Mouse (Mus musculus): ENCODE data around the gene Sfxn4. TPM values are rescaled to one million over a fixed set of nuclear protein-coding genes. Genes with fewer than 3 reads are reported as not detected.
A peak's percentile ranks its signal among the peaks of the same experiment; 100 is the strongest.
"Not testable (repeated sequence)": the region's sequence is repeated elsewhere in the genome, so short reads cannot be mapped to it uniquely, and the experiment has no call there.

Gene Sfxn4
- polyA plus RNA-seq, 1 experiment from 2014 or later: 8.9 TPM

- Histone ChIP-seq H3K27ac (ENCODE audit: low read length) (peak within 1 kb of the TSS; percentile 96), H3K9ac (replicated peaks; ENCODE audit: low read length) (peak within 1 kb of the TSS; percentile 78), H3K27me3 (ENCODE audit: insufficient read depth, low read length) (no peaks in the 10 kb centered on the region), H3K4me3 (ENCODE audit: low read length) (peak within 1 kb of the TSS; percentile 86), H3K4me2 (replicated peaks; ENCODE audit: low read depth, low read length) (peak within 1 kb of the TSS; percentile 89), H3K4me1 (ENCODE audit: insufficient read depth, low read length) (peaks cover 19% of the 10 kb centered on the region), H3K9me3 (ENCODE audit: low read length) (no peaks in the 10 kb centered on the region), H3K36me3 (ENCODE audit: insufficient read depth, low read length) (no peaks in the 10 kb centered on the region)
- WGBS: under 1% methylated on average over 54 of the region's 55 CpGs
- ATAC-seq (ENCODE audit: low FRiP score, low TSS enrichment): peak; percentile 99
These were observed 28.5 kb upstream of the Sfxn4 start, which contains the start of gene Grk5 for GRCm38 (mm10) chr19:60889714-60890315. Gene Grk5 (plus strand): TSS chr19:60889749.

- no peaks in the 10 kb centered on the region for H3K9me3 ChIP-seq (ENCODE audit: low read length)
- peak overlapping the region; percentile 78 for H3K9ac ChIP-seq (replicated peaks; ENCODE audit: low read length)
- no peaks in the 10 kb centered on the region for H3K27me3 ChIP-seq (ENCODE audit: insufficient read depth, low read length)
- H3K4me3 ChIP-seq (ENCODE audit: low read length): peak overlapping the region; percentile 86
- ATAC-seq (ENCODE audit: low FRiP score, low TSS enrichment): peak; percentile 55
- H3K4me2 ChIP-seq (replicated peaks; ENCODE audit: low read depth, low read length): peak overlapping the region; percentile 89
- H3K27ac ChIP-seq (ENCODE audit: low read length): peak overlapping the region; percentile 96
- peaks cover 19% of the 10 kb centered on the region for H3K4me1 ChIP-seq (ENCODE audit: insufficient read depth, low read length)
- 5% methylated on average over 17 of the region's 17 CpGs for WGBS
- no peaks in the 10 kb centered on the region for H3K36me3 ChIP-seq (ENCODE audit: insufficient read depth, low read length)
These were observed 27.9 kb upstream of the Sfxn4 start for GRCm38 (mm10) chr19:60889101-60889713.

- no peak overlapping the region for H3K4me3 ChIP-seq (ENCODE audit: low read length)
- no peak overlapping the region for H3K9ac ChIP-seq (replicated peaks; ENCODE audit: low read length)
- no peaks in the 10 kb centered on the region for H3K9me3 ChIP-seq (ENCODE audit: low read length)
- H3K36me3 ChIP-seq (ENCODE audit: insufficient read depth, low read length): no peaks in the 10 kb centered on the region
- no peak overlapping the region for H3K4me2 ChIP-seq (replicated peaks; ENCODE audit: low read depth, low read length)
- peaks cover 19% of the 10 kb centered on the region for H3K4me1 ChIP-seq (ENCODE audit: insufficient read depth, low read length)
- WGBS: 79% methylated on average over 2 of the region's 2 CpGs
- no peaks in the 10 kb centered on the region for H3K27me3 ChIP-seq (ENCODE audit: insufficient read depth, low read length)
- no peak for ATAC-seq (ENCODE audit: low FRiP score, low TSS enrichment)
- no peak overlapping the region for H3K27ac ChIP-seq (ENCODE audit: low read length)
These were observed 26.4 kb upstream of the Sfxn4 start for GRCm38 (mm10) chr19:60887637-60888036.

GRCm38 (mm10) chr19:60883129-60883528, 21.9 kb upstream of the Sfxn4 start:
- H3K9ac ChIP-seq (replicated peaks; ENCODE audit: low read length): no peak overlapping the region
- no peak overlapping the region for H3K4me3 ChIP-seq (ENCODE audit: low read length)
- WGBS: 4% methylated on average over 3 of the region's 3 CpGs
- ATAC-seq (ENCODE audit: low FRiP score, low TSS enrichment): no peak
- no peak overlapping the region for H3K4me2 ChIP-seq (replicated peaks; ENCODE audit: low read depth, low read length)
- no peaks in the 10 kb centered on the region for H3K4me1 ChIP-seq (ENCODE audit: insufficient read depth, low read length)
- H3K9me3 ChIP-seq (ENCODE audit: low read length): no peaks in the 10 kb centered on the region
- H3K36me3 ChIP-seq (ENCODE audit: insufficient read depth, low read length): no peaks in the 10 kb centered on the region
- no peaks in the 10 kb centered on the region for H3K27me3 ChIP-seq (ENCODE audit: insufficient read depth, low read length)
- no peak overlapping the region for H3K27ac ChIP-seq (ENCODE audit: low read length)

GRCm38 (mm10) chr19:60874064-60874694, 12.9 kb upstream of the Sfxn4 start, which contains the start of gene Prdx3:
Gene Prdx3 (minus strand): TSS chr19:60874556.
- Histone ChIP-seq H3K27ac (ENCODE audit: low read length) (peak within 1 kb of the TSS; percentile 87), H3K4me3 (ENCODE audit: low read length) (peak within 1 kb of the TSS; percentile 79), H3K27me3 (ENCODE audit: insufficient read depth, low read length) (no peaks in the 10 kb centered on the region), H3K4me2 (replicated peaks; ENCODE audit: low read depth, low read length) (peak within 1 kb of the TSS; percentile 61), H3K9ac (replicated peaks; ENCODE audit: low read length) (peak within 1 kb of the TSS; percentile 72), H3K9me3 (ENCODE audit: low read length) (no peaks in the 10 kb centered on the region), H3K4me1 (ENCODE audit: insufficient read depth, low read length) (peaks cover 13% of the 10 kb centered on the region), H3K36me3 (ENCODE audit: insufficient read depth, low read length) (peaks cover 10% of the 10 kb centered on the region; the same call in 1 of the 2 replicates)
- 0% methylated on average over 28 of the region's 28 CpGs for WGBS
- peak; percentile 98 for ATAC-seq (ENCODE audit: low FRiP score, low TSS enrichment)

- Histone ChIP-seq H3K27me3 (ENCODE audit: insufficient read depth, low read length) (no peaks in the 10 kb centered on the region), H3K27ac (ENCODE audit: low read length) (peak overlapping the region; percentile 17), H3K36me3 (ENCODE audit: insufficient read depth, low read length) (peaks cover 14% of the 10 kb centered on the region; the same call in 1 of the 2 replicates), H3K4me3 (ENCODE audit: low read length) (peak overlapping the region; percentile 79), H3K4me2 (replicated peaks; ENCODE audit: low read depth, low read length) (peak overlapping the region; percentile 61), H3K9ac (replicated peaks; ENCODE audit: low read length) (peak overlapping the region; percentile 35), H3K4me1 (ENCODE audit: insufficient read depth, low read length) (peaks cover 13% of the 10 kb centered on the region), H3K9me3 (ENCODE audit: low read length) (no peaks in the 10 kb centered on the region)
- no peak; the same call in none of the 2 replicates for ATAC-seq (ENCODE audit: low FRiP score, low TSS enrichment)
- WGBS: 6% methylated on average over 4 of the region's 4 CpGs
These were observed 12.2 kb upstream of the Sfxn4 start for GRCm38 (mm10) chr19:60873501-60873900.

GRCm38 (mm10) chr19:60872272-60872671, 11.0 kb upstream of the Sfxn4 start:
- H3K27me3 ChIP-seq (ENCODE audit: insufficient read depth, low read length): no peaks in the 10 kb centered on the region
- H3K4me3 ChIP-seq (ENCODE audit: low read length): no peak overlapping the region
- H3K36me3 ChIP-seq (ENCODE audit: insufficient read depth, low read length): peaks cover 23% of the 10 kb centered on the region
- no peak overlapping the region for H3K27ac ChIP-seq (ENCODE audit: low read length)
- no peak overlapping the region for H3K9ac ChIP-seq (replicated peaks; ENCODE audit: low read length)
- peaks cover 13% of the 10 kb centered on the region for H3K4me1 ChIP-seq (ENCODE audit: insufficient read depth, low read length)
- no peak overlapping the region for H3K4me2 ChIP-seq (replicated peaks; ENCODE audit: low read depth, low read length)
- no peaks in the 10 kb centered on the region for H3K9me3 ChIP-seq (ENCODE audit: low read length)
- ATAC-seq (ENCODE audit: low FRiP score, low TSS enrichment): no peak
- WGBS: 62% methylated on average over 1 of the region's 1 CpGs

GRCm38 (mm10) chr19:60871366-60871765, 10.1 kb upstream of the Sfxn4 start:
- Histone ChIP-seq H3K4me1 (ENCODE audit: insufficient read depth, low read length) (peaks cover 13% of the 10 kb centered on the region), H3K9me3 (ENCODE audit: low read length) (no peaks in the 10 kb centered on the region), H3K4me3 (ENCODE audit: low read length) (no peak overlapping the region), H3K27ac (ENCODE audit: low read length) (no peak overlapping the region), H3K4me2 (replicated peaks; ENCODE audit: low read depth, low read length) (no peak overlapping the region), H3K9ac (replicated peaks; ENCODE audit: low read length) (no peak overlapping the region), H3K36me3 (ENCODE audit: insufficient read depth, low read length) (peaks cover 23% of the 10 kb centered on the region), H3K27me3 (ENCODE audit: insufficient read depth, low read length) (no peaks in the 10 kb centered on the region)
- 92% methylated on average over 5 of the region's 5 CpGs for WGBS
- ATAC-seq (ENCODE audit: low FRiP score, low TSS enrichment): no peak

GRCm38 (mm10) chr19:60870489-60870888, 9.2 kb upstream of the Sfxn4 start:
- ATAC-seq (ENCODE audit: low FRiP score, low TSS enrichment): no peak
- H3K36me3 ChIP-seq (ENCODE audit: insufficient read depth, low read length): peaks cover 23% of the 10 kb centered on the region
- peaks cover 13% of the 10 kb centered on the region for H3K4me1 ChIP-seq (ENCODE audit: insufficient read depth, low read length)
- no peaks in the 10 kb centered on the region for H3K27me3 ChIP-seq (ENCODE audit: insufficient read depth, low read length)
- H3K9me3 ChIP-seq (ENCODE audit: low read length): no peaks in the 10 kb centered on the region
- no peak overlapping the region for H3K4me2 ChIP-seq (replicated peaks; ENCODE audit: low read depth, low read length)
- no peak overlapping the region for H3K9ac ChIP-seq (replicated peaks; ENCODE audit: low read length)
- 91% methylated on average over 1 of the region's 1 CpGs for WGBS
- H3K4me3 ChIP-seq (ENCODE audit: low read length): no peak overlapping the region
- H3K27ac ChIP-seq (ENCODE audit: low read length): no peak overlapping the region

GRCm38 (mm10) chr19:60866169-60866568, 4.9 kb upstream of the Sfxn4 start:
- not testable (repeated sequence) for ATAC-seq (ENCODE audit: low FRiP score, low TSS enrichment)

More at GRCm38 (mm10) chr19:60866169-60866568, 4.9 kb upstream of the Sfxn4 start:
- H3K4me3 ChIP-seq (ENCODE audit: low read length); H3K27ac ChIP-seq (ENCODE audit: low read length); H3K9me3 ChIP-seq (ENCODE audit: low read length); H3K4me2 ChIP-seq (replicated peaks; ENCODE audit: low read depth, low read length); H3K4me1 ChIP-seq (ENCODE audit: insufficient read depth, low read length); H3K9ac ChIP-seq (replicated peaks; ENCODE audit: low read length); H3K27me3 ChIP-seq (ENCODE audit: insufficient read depth, low read length): not testable (repeated sequence)
- WGBS: 100% methylated on average over 4 of the region's 4 CpGs
- peaks cover 36% of the 10 kb centered on the region for H3K36me3 ChIP-seq (ENCODE audit: insufficient read depth, low read length)

Measured in kidney, embryonic 16.5 days (tissue).